Mouse (Mus musculus) spleen, adult 2 months (tissue): ENCODE measurements at regions not wholly inside any gene's neighbourhood (a gene's known extent, or its start where the extent isn't known, plus 50 kb on each side); places are given as distances from the start of the nearest gene placed in this dataset.

Experiments
- CTCF ChIP-seq: fragments of 200-500 bp; IDR thresholded peaks from 2 replicates; pipeline ENCODE4 v1.5.1; 2011; ENCODE audit warnings: mild to moderate bottlenecking, inconsistent platforms; ENCODE audit not compliant: insufficient read depth, insufficient read length, insufficient replicate concordance; ENCODE audit errors: extremely low read depth
- POLR2A ChIP-seq: fragments of 200-500 bp; IDR thresholded peaks from 2 replicates; pipeline ENCODE4 v1.6.1; 2011; ENCODE audit warnings: low read depth, low read length, inconsistent platforms

DNA sequence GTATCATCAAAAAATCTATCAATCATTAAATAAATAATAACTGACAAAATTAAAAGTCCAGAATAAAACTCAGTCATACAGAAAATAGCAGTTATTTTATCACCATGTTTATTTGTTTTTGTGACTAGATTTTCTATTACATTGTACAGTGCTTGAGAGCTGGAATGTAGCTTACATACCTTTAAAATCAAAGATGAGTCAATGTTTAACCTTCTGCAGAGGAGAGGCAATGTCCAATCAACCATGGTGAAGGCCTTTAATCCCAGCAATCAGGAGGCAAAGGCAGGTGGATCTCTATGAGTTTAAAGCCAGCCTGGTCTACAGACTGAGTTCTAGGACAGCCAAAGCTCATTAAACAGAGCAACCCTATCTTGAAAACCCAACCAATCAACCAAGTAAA, 131.1 kb downstream of the Gm9733 start:
- TF ChIP-seq CTCF, result no peak
- no peak for TF ChIP-seq POLR2A
